Mouse (Mus musculus) brown adipose tissue, adult 24 weeks (tissue): Measurements from ENCODE around the gene Acsbg2. TPM values are rescaled to one million over a fixed set of nuclear protein-coding genes. Genes with fewer than 3 reads are reported as not detected.

ENCODE experiments used
- H3K27ac ChIP-seq: fragments of 200-500 bp; replicated peaks from 2 replicates; pipeline ENCODE4 v1.5.1; 2012; ENCODE audit warnings: low read depth, mild to moderate bottlenecking, low read length
- H3K4me1 ChIP-seq: fragments of 200-500 bp; 2 replicates; pipeline ENCODE4 v1.6.1; 2012; ENCODE audit warnings: low read length, mixed read lengths; ENCODE audit not compliant: control insufficient read depth, insufficient read depth, insufficient read length
- H3K4me3 ChIP-seq: fragments of 200-500 bp; 2 replicates; pipeline ENCODE4 v1.5.1; 2012; ENCODE audit warnings: low read depth, mild to moderate bottlenecking, low read length, moderate library complexity; ENCODE audit not compliant: insufficient read depth
- polyA plus RNA-seq: library from polyadenylated mRNA; stranded (reverse); fragments of >200 nt; gene quantifications from 2 replicates; pipeline ENCODE4 v1.2.4, GENCODE M21; 2012; ENCODE audit not compliant: missing spikeins, insufficient read depth, insufficient read length

Acsbg2 gene
- polyA plus RNA-seq, 1 experiment = not detected

- H3K4me3 ChIP-seq = no peak overlapping the region
- no peaks in the 10 kb centered on the region; the same call in 1 of the 2 replicates for H3K4me1 ChIP-seq
- no peak overlapping the region for H3K27ac ChIP-seq
Measured at GRCm38 (mm10) chr17:56884809-56885208, 10.6 kb upstream of the Acsbg2 start.

GRCm38 (mm10) chr17:56884331-56884730, 10.1 kb upstream of the Acsbg2 start:
- H3K27ac ChIP-seq = no peak overlapping the region
- H3K4me3 ChIP-seq = no peak overlapping the region

DNA sequence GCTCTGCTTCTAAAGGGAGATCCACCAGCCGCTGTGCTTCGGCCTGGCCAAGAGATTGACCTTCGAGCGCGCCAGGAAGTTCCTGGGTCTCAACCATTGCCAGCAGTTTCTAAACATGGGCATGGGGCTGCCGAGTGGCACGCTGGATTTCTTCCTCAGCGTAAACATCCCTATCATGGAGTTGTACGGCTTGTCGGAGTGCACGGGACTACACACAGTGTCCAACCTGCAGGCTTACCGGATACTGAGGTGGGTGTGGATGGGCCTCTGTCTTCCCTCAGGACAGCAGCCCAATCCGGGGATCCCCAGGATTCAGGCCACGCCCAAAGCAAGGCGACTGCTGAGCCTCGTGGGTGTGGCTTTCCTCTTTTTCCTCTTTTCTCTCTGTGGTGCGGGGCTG, 9.4 kb upstream of the Acsbg2 start:
- Histone ChIP-seq H3K4me1 (no peaks in the 10 kb centered on the region; the same call in 1 of the 2 replicates), H3K4me3 (peak overlapping the region; percentile 26), H3K27ac (no peak overlapping the region)

More at GRCm38 (mm10) chr17:56884331-56884730, 10.1 kb upstream of the Acsbg2 start:
- H3K4me1 ChIP-seq = no peaks in the 10 kb centered on the region; the same call in 1 of the 2 replicates

DNA sequence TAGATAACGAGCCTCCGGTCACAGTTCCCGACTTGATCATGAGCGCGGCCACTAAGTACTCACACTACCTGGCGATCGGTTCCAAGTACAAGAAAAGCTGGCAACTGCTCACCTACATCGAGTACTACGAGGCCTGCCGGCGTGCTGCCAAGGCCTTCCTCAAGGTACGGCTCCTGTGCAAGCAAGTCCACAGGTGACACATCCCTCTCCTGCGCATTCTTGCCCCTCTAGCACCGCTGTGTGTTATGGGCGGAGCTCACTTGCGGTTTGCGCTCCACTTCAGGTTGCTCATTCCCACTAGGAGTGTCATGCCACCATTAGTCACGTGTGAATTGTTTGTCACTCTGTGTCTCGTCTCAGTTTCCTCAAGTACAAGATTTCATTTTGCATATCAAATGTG, 3.2 kb upstream of the Acsbg2 start:
- Histone ChIP-seq H3K4me3 (no peak overlapping the region), H3K4me1 (no peaks in the 10 kb centered on the region), H3K27ac (no peak overlapping the region)

DNA sequence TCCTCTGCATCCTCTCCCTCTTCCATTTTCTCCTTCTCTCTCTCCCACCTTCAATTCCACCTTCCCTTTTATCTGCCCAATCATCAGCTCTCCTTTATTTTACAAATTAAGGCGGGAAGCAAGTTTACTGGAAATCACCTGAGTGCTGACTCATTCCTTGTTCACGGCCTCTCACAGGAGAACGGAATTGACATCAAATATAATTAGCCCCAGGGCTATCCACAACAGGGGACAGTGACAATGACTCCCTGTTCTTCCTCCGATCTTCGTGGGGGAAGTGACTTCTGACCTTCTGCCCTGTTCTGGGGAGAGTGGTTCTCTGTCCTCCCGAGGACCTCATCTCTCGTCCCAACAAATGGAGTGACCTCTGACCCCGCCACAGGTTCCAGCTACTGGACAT, 2.7 kb upstream of the Acsbg2 start:
- H3K27ac ChIP-seq = no peak overlapping the region

GRCm38 (mm10) chr17:56876465-56876864, 2.2 kb upstream of the Acsbg2 start:
- H3K4me1 ChIP-seq = no peaks in the 10 kb centered on the region
- no peak overlapping the region for H3K27ac ChIP-seq

More for the DNA sequence above, 2.7 kb upstream of the Acsbg2 start:
- Histone ChIP-seq H3K4me1 (no peaks in the 10 kb centered on the region), H3K4me3 (no peak overlapping the region)

DNA sequence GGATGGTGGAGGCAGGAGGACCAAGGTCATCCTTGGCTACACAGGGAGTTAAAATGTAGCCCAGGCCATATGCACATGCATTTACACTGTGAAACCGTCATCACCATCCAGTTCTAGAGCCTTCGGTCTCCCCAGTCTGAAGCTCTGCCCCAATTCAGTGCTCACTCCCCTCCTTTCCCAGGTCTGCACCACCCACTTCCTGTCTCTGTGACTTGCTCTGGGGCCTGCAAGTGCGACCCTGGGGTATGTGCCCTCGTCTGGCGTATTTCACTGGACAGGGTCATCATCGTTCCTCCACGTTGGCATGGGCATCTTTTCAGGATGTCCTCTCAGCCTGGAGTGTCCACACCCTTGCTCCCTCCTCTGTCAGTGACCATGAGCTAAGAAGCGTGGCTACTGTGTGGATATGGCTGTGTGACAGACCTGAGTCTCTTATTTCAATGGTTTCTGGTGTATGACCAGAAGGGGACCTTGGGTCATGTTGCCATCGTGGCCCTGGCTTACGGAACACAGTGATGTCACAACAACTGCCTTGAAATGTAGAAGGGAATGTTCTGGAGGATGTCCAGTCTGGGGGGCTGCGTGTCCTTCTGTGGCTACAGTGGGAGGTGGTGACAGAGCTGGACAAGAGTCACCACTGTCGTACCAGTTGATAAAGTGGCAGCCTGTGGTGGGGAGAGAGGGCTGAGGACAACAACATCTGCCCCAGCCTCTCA, 847 bp upstream of the Acsbg2 start, which contains the start of gene 1700061G19Rik:
TSS of gene 1700061G19Rik (plus strand) at position 542 of the 716 bp plus-strand sequence.
- Histone ChIP-seq H3K4me3 (no peak within 1 kb of the TSS), H3K4me1 (no peaks in the 10 kb centered on the region)

More at GRCm38 (mm10) chr17:56876465-56876864, 2.2 kb upstream of the Acsbg2 start:
- no peak overlapping the region for H3K4me3 ChIP-seq

GRCm38 (mm10) chr17:56872512-56872911, 1.7 kb downstream of the Acsbg2 start:
- no peaks in the 10 kb centered on the region for H3K4me1 ChIP-seq
- H3K4me3 ChIP-seq = no peak overlapping the region
- no peak overlapping the region for H3K27ac ChIP-seq

More for the DNA sequence above, 847 bp upstream of the Acsbg2 start, which contains the start of gene 1700061G19Rik:
- no peak within 1 kb of the TSS for H3K27ac ChIP-seq

DNA sequence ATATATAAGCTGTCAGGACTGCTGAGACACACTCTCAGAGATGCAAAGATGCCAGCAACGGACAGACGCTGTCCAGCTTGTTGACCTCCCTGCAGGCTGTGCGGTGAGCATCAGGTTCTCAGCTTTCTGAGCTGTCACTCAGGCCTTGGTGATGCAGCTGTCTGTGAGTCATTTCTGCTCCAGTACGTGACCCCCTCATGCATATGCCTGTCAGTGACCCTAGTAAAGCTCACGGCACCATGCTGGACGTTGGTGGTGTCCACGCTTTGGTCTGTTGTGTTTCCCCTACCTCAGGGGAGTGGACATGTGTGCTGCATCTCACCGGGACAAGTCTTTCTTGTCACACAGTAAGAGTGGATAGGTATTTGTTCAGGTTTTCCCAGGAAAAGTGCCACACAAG, 2.5 kb downstream of the Acsbg2 start:
- Histone ChIP-seq H3K27ac (no peak overlapping the region), H3K4me1 (no peaks in the 10 kb centered on the region), H3K4me3 (no peak overlapping the region)

DNA sequence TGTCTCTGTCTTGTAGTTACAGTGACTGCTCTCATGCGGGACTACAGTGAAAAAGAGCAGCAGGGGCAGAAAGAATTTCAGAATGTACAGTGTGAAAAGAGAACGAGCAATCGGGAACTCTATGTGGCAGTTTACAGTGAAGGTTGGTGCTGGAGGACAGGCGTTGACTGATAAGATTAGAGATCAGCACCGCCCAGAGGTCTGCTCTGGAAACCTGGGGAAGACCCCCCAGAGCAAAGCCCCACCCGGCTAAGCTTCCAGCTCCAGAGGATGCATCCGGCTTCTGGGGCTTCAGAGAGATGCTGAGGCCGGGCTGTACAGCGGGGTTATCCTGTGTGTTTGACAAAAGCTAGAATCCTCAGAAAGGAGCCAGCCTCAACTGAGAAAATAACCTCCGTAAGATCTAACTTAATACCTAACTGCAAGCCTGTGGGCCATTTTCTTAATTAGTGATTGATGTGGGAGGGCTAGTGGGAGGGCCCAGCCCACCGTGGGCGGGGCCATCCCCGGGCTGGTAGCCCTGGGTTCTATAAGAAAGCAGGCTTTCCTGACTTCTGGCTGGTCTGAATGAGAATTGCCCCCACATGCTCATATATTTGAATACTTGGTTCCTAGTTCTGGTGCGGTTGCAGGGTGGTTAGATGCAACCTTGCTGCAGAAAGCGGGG, 3.8 kb downstream of the Acsbg2 start:
- Histone ChIP-seq H3K4me1 (no peaks in the 10 kb centered on the region), H3K4me3 (no peak overlapping the region), H3K27ac (no peak overlapping the region)

- Histone ChIP-seq H3K27ac (no peak overlapping the region), H3K4me3 (no peak overlapping the region), H3K4me1 (no peaks in the 10 kb centered on the region)
Measured at GRCm38 (mm10) chr17:56869481-56869977, 4.7 kb downstream of the Acsbg2 start.

GRCm38 (mm10) chr17:56866071-56866470, 8.2 kb downstream of the Acsbg2 start:
- Histone ChIP-seq H3K27ac (no peak overlapping the region), H3K4me3 (no peak overlapping the region), H3K4me1 (0 out of 2 replicates have a peak, but pooled peaks cover 3% of the 10 kb centered on the region)

- Histone ChIP-seq H3K27ac (no peak overlapping the region), H3K4me3 (no peak overlapping the region), H3K4me1 (0 out of 2 replicates have a peak, but pooled peaks cover 3% of the 10 kb centered on the region)
Measured at GRCm38 (mm10) chr17:56861197-56861596, 13.1 kb downstream of the Acsbg2 start.

GRCm38 (mm10) chr17:56858922-56859321, 15.3 kb downstream of the Acsbg2 start:
- Histone ChIP-seq H3K4me1 (0 out of 2 replicates have a peak, but pooled peaks cover 3% of the 10 kb centered on the region), H3K27ac (no peak overlapping the region), H3K4me3 (no peak overlapping the region)

DNA sequence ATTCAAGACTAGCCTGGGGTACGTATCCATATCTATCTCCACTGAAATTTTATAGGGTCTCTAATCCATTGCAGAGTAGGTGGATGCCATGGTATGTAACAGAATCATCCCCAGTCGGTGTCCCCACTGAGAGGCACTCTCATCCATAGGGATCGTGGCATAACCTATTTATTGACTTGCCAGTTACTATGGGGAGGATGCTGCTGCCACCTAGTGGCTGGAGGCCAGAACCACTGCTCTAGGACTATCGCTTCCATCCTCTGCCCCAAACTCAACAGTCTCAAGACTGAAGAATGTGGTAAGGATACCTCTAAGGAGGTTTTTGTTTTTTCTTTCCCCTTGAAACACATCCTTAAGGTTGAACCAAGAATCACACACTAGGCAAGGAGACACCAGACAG, 16.0 kb downstream of the Acsbg2 start:
- Histone ChIP-seq H3K4me1 (0 out of 2 replicates have a peak, but pooled peaks cover 3% of the 10 kb centered on the region), H3K27ac (no peak overlapping the region), H3K4me3 (no peak overlapping the region)
